Mouse (Mus musculus) left cerebral cortex, adult 18-20 months (tissue): Measurements from ENCODE around the gene Lin52. TPM values are rescaled to one million over a fixed set of nuclear protein-coding genes. Genes with fewer than 3 reads are reported as not detected.

Experiments used
- DNase-seq, 2 experiments: peaks; one replicate each; pipeline ENCODE4 v3.0.0; 2021 to 2022; ENCODE audit warnings: low spot score in 2 of 2, mixed read lengths in 1 of 2
- long read RNA-seq, 2 experiments: library from polyadenylated mRNA; stranded (forward); transcript quantifications; one replicate each; pipeline ENCODE4 v2.0.0; 2021
- total RNA-seq, 2 experiments: library from RNA; stranded (reverse); gene quantifications; 2 replicates each; pipeline ENCODE4 v1.2.3; 2021

Gene Lin52
- total RNA-seq, result 10 to 100 TPM; 25.2 to 25.7 TPM
- long read RNA-seq, experiment 1, transcript Lin52-201 (6 exons, 2,270 nt), result major isoform, 60 of 68 reads
- long read RNA-seq, experiment 1, partial matches to known transcripts, result 0 of 68 reads
- long read RNA-seq, experiment 1, other reads (novel, unspliced or antisense), result 8 of 68 reads
- long read RNA-seq, experiment 2, transcript Lin52-201 (6 exons, 2,270 nt), result major isoform, 42 of 51 reads
- long read RNA-seq, experiment 2, partial matches to known transcripts, result 2 of 51 reads
- long read RNA-seq, experiment 2, other reads (novel, unspliced or antisense), result 7 of 51 reads

DNA sequence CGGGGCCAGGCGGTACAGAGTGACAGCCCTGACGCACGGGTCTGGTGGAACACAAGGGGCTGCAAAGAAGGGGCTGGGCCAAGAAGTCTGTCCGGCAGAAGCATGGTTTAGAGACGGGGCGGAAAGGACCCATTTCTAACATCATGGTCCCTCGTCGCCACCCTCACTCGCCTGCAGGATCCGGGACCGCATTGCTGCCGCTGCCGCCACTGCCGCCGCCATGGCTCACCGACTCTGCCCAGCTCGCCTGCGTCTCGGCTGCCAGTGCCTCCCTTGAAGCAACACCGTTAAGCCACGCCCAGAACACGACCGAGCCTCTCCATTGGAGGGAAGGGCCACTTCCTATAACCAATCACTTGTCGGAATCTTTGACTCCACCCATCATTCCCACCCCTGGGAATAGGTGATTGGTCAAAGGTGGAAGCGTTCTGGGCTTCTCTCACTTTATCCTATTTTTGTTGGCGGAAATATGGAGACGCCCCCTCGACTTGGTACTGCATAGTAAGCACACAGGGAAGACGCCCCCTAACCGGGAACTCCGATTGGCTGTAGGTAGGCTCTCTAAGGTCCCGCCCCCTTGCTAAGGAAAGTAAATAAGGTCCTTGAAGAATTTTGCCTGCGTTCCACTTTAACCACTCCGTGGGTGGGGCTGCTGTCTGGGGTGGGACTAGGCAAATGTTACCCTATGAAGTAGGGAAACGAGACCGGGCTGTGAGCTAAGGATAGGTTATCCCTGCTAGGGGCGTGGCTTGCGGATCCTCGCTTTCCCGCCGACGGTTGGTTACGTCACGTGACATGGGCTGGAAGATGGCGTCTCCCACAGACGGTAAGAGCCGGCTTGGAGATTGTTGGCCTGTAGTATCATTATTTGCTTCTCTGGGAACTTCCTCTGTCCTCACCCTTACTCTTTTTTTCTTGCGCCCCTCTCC, at the start of gene Lin52, which contains the start of gene Aldh6a1:
Gene Lin52 (plus strand): TSS at position 705 of the 929 bp plus-strand sequence.
Gene Aldh6a1 (minus strand): TSS at position 287 of the 929 bp plus-strand sequence.
- DNase-seq, result peak; percentile 95

DNA sequence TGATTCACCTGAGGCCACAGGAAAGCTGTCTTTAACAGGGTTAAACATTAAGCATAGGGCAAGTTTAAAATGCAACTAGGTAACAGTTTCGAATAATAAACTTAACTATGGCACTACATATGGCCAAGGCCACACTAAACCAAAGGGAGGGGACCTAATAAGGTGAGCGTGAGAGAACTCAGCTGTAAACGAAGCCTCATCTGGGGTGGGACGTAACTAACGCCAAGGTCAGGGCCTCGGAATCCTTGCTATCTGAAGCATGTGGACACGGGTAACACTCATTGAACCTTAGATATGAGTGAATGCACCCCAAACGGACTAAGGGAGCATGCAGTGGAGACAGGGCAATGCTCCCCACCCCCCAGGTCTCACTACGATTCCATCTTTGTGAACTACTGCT, 48.3 kb upstream of the Lin52 start:
- DNase-seq, result no peak

GRCm38 (mm10) chr12:84404541-84404940, 46.7 kb upstream of the Lin52 start:
- no peak for DNase-seq

- no peak for DNase-seq
Measured at GRCm38 (mm10) chr12:84407259-84407658, 44.0 kb upstream of the Lin52 start.

GRCm38 (mm10) chr12:84407874-84408818, 43.1 kb upstream of the Lin52 start:
- DNase-seq, result peak; percentile 4 to 18

DNA sequence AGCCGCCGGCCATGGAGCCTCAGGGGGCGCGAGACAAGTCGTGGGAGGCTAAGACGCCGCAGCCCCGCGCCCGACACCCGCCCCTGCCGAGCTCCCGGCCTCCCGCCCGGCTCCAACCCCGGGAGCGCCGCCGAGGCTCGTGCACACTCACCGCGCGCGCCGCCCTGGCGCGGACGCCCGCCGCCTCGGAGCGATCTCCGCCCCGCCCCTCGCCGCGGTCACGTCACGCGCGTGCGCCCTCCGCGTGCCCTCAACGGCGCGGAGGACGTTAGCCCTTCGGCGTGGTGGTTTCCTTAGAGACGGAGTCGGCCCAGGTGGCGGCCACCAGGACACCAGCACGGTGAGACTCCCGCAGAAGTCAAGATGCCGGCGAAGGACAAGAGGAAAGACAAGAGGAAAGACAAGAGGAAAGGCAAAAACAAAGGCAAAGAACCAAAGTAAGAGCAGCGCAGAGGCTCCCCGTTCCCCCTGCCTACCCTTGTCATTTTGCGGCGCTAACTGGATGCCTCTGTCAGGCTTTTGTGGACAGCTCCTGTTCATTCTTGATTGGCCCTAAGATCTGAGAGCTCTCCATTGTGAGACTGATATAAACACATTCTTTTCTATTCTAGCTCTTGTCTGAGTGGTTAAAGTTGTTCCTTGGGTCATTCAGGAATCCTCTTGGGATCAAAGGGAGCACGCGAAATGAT, 42.3 kb upstream of the Lin52 start, which contains the start of the genes Entpd5 and Bbof1:
Gene Entpd5 (minus strand): TSS at position 211 of the 689 bp plus-strand sequence.
Gene Bbof1 (plus strand): TSS at position 253 of the 689 bp plus-strand sequence.
- DNase-seq, result peak; percentile 88 to 95

- DNase-seq, result peak; percentile 73 to 85
Measured at GRCm38 (mm10) chr12:84416834-84417604, 34.2 kb upstream of the Lin52 start, which contains the start of gene Rnf113a2. Gene Rnf113a2, plus strand, starts transcription at chr12:84417196.

DNA sequence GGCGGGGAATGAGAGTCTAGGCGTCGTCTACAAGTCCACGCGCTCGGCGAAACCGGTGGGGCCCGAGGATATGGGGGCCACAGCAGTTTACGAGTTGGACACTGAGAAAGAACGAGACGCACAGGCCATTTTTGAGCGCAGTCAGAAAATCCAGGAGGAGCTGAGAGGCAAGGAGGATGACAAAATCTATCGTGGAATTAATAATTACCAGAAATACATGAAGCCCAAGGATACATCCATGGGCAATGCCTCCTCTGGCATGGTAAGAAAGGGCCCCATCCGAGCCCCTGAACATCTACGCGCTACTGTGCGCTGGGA, 33.7 kb upstream of the Lin52 start:
- DNase-seq, result no peak

GRCm38 (mm10) chr12:84423990-84424389, 27.2 kb upstream of the Lin52 start:
- no peak for DNase-seq

GRCm38 (mm10) chr12:84429825-84430224, 21.4 kb upstream of the Lin52 start:
- DNase-seq, result no peak

GRCm38 (mm10) chr12:84438697-84439096, 12.5 kb upstream of the Lin52 start:
- no peak for DNase-seq

DNA sequence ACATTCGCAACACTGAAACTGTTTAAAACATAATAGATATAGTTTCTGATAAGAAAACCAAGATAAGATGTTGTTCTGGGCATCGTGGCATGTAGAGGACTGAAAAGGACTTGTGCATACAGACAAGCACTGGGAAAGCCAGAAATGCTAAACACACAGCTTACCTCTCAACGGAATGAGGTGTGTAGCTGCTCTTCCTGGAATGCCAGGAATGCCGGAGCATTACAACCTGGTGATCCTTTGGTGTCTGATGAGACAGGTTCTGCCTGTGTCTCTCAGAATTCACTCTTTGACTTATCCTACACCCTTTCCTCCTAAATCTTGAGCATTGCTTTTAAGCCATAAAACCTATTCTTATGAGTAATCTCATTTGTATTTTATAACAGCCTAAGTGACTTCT, 8.7 kb upstream of the Lin52 start:
- DNase-seq, result no peak

GRCm38 (mm10) chr12:84447386-84447785, 3.8 kb upstream of the Lin52 start:
- DNase-seq, result no peak

GRCm38 (mm10) chr12:84448181-84448580, 3.0 kb upstream of the Lin52 start:
- DNase-seq, result no peak

- peak in 1 of 2 experiments; percentile 4 for DNase-seq
Measured at GRCm38 (mm10) chr12:84449887-84450286, 1.3 kb upstream of the Lin52 start.

- peak; percentile 7 to 29 for DNase-seq
Measured at GRCm38 (mm10) chr12:84450351-84450717, 888 bp upstream of the Lin52 start.

- DNase-seq, result no peak
Measured at GRCm38 (mm10) chr12:84451801-84452200, 579 bp downstream of the Lin52 start.

GRCm38 (mm10) chr12:84456911-84457310, 5.7 kb downstream of the Lin52 start:
- DNase-seq, result no peak

DNA sequence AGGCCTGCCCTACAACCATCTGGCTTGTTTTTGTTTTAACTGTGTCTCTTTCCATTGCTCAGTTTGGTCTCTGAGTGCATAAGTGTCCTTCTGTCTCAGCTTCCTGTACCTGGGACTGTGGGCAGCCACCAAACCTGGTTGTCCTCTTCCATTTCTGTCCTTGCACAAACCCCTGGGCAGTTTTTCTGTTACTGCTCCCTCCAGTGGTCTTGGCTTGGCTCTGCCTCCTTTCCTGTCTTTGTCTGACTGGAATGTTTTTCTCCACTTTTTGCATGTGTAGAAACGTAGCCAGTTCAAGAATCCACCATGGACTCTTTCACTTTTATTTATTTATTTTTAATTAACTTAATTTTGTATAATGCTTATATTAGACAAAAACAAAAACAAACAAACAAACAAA, 8.6 kb downstream of the Lin52 start:
- DNase-seq, result no peak
